Mouse (Mus musculus): ENCODE data around the gene Wscd2.

GRCm38 (mm10) chr5:113635861-113636565 lies 145.9 kb downstream of the Wscd2 start:
- TF ChIP-seq GATA1 (IDR thresholded peaks at IDR 0.05; ENCODE audit: low read length) (no peak), TAL1 (IDR thresholded peaks at IDR 0.05; ENCODE audit: low read length) (no peak)
